Mouse (Mus musculus): ENCODE measurements at regions not wholly inside any gene's neighbourhood (a gene's known extent, or its start where the extent isn't known, plus 50 kb on each side); places are given as distances from the start of the nearest gene placed in this dataset.

DNA sequence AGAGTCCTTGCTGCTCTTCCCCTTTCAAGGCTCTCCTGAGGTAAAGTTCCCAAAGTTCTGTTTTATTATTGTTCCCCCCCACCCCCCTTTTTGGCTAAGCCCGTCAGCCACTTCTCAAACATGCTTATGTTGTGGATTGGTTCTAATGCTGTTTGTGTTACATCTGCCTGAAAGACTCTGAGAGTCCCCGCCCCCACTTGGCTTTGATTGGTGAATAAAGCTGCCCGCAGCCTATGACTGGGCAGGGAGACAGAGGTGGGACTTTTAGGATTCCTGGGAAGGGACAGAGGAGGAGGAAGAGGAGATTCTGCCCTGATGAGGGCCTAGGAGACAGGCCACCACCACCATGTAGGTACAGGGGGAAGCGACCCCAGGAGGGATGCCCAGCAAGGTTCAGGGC lies 78.3 kb upstream of the Wdfy3 start:
- TF ChIP-seq CTCF (IDR thresholded peaks at IDR 0.05; ENCODE audit: control insufficient read depth, insufficient read depth, insufficient replicate concordance, low read depth, low read length) (no peak), POLR2A (IDR thresholded peaks at IDR 0.05; ENCODE audit: control insufficient read depth, low read depth, low read length) (no peak)

All from testis, adult 2 months (tissue).